In genomic region chr17:26662204-26662603, GRCm38 (mm10) we compare ENCODE assay signal across 10 mouse cellular contexts. TPM values are rescaled to one million over a fixed set of nuclear protein-coding genes. Genes with fewer than 3 reads are reported as not detected.
DNase-seq lines count a peak whose midpoint lies in the region; ATAC-seq and TF ChIP-seq lines count a peak whose summit lies in the region.
"Had no signal": no experiment of that assay in that cellular context is flagged by ENCODE, and none has a peak within 500 bp of the region (broad histone marks: within the 10 kb centered on the region; RNA-seq: fewer than 3 reads in every experiment).

No protein-coding gene starts in this region.

- peak overlapping the region; percentile 88; the same call in 1 of the 2 replicates for H3K27ac ChIP-seq in heart, embryonic 10.5 days
- H3K27ac ChIP-seq in liver, embryonic 12.5 days = no peak overlapping the region
- H3K27ac ChIP-seq in liver, postnatal 0 days (ENCODE audit: low read depth) = no peak overlapping the region
- H3K27ac ChIP-seq in macrophage = 0 out of 2 replicates have a peak overlapping the region, but pooled peaks have one; percentile 59
- H3K27ac ChIP-seq: midbrain, embryonic 12.5 days; neural tube, embryonic 15.5 days had no signal

- H3K36me3 ChIP-seq in heart, embryonic 10.5 days = no peaks in the 10 kb centered on the region; the same call in 1 of the 2 replicates
- no peaks in the 10 kb centered on the region for H3K36me3 ChIP-seq in liver, embryonic 12.5 days
- H3K36me3 ChIP-seq in liver, postnatal 0 days (replicated peaks; ENCODE audit: insufficient read depth, low read length) = no peaks in the 10 kb centered on the region
- H3K36me3 ChIP-seq in E14TG2a.4 (ENCODE audit: insufficient read depth, low read length) (peaks cover 6% of the 10 kb centered on the region; the same call in 1 of the 2 replicates), macrophage (ENCODE audit: inconsistent target) (no peaks in the 10 kb centered on the region)
- H3K36me3 ChIP-seq: midbrain, embryonic 12.5 days; neural tube, embryonic 15.5 days had no signal

- ATAC-seq in liver, embryonic 12.5 days = no peak
- no peak for ATAC-seq in liver, postnatal 0 days

- H3K79me2 ChIP-seq in macrophage (ENCODE audit: inconsistent target) = no peaks in the 10 kb centered on the region

- DNase-seq in heart, embryonic 10.5 days (ENCODE audit: low spot score) = no peak
- no peak for DNase-seq in heart, postnatal 36 days
- DNase-seq in liver, postnatal 0 days = no peak
- DNase-seq in cerebellum, adult 11-12 months = no peak

- H3K4me2 ChIP-seq in liver, embryonic 12.5 days = peak overlapping the region; percentile 74
- no peak overlapping the region for H3K4me2 ChIP-seq in liver, postnatal 0 days (ENCODE audit: low read depth, low read length)

- H3K4me1 ChIP-seq in heart, embryonic 10.5 days = peaks cover 33% of the 10 kb centered on the region
- peaks cover 28% of the 10 kb centered on the region for H3K4me1 ChIP-seq in liver, embryonic 12.5 days
- H3K4me1 ChIP-seq in liver, postnatal 0 days (ENCODE audit: insufficient read depth) = peaks cover 16% of the 10 kb centered on the region
- peaks cover 24% of the 10 kb centered on the region for H3K4me1 ChIP-seq in E14TG2a.4 (replicated peaks; ENCODE audit: low read depth, low read length)

- no peak for TF ChIP-seq EP300 in liver, postnatal 0 days (IDR thresholded peaks at IDR 0.05; ENCODE audit: low read depth)

- no peak for TF ChIP-seq CTCF in liver, postnatal 0 days (IDR thresholded peaks at IDR 0.05; ENCODE audit: low read depth)
- TF ChIP-seq CTCF in E14TG2a.4 (conservative IDR thresholded peaks at IDR 0.05; ENCODE audit: low read length) = no peak

- H3K9me3 ChIP-seq in heart, embryonic 10.5 days = no peaks in the 10 kb centered on the region
- no peaks in the 10 kb centered on the region for H3K9me3 ChIP-seq in liver, embryonic 12.5 days (replicated peaks)
- H3K9me3 ChIP-seq in liver, postnatal 0 days (ENCODE audit: low read length) = no peaks in the 10 kb centered on the region
- no peaks in the 10 kb centered on the region for H3K9me3 ChIP-seq in E14TG2a.4 (ENCODE audit: low read length)
- H3K9me3 ChIP-seq: hindbrain, embryonic 13.5 days; midbrain, embryonic 12.5 days; neural tube, embryonic 15.5 days had no signal

- no peak overlapping the region for H3K9ac ChIP-seq in liver, embryonic 12.5 days
- H3K9ac ChIP-seq in liver, postnatal 0 days (replicated peaks) = no peak overlapping the region
- H3K9ac ChIP-seq: neural tube, embryonic 15.5 days had no signal

- H3K4me3 ChIP-seq in heart, embryonic 10.5 days = no peak overlapping the region
- no peak overlapping the region for H3K4me3 ChIP-seq in liver, embryonic 12.5 days
- H3K4me3 ChIP-seq in liver, postnatal 0 days (ENCODE audit: low read depth, low read length) = no peak overlapping the region
- H3K4me3 ChIP-seq in E14TG2a.4 (replicated peaks; ENCODE audit: low read length) (0 out of 2 replicates have a peak overlapping the region, but pooled peaks have one; percentile 88), macrophage (ENCODE audit: inconsistent target) (no peak overlapping the region)

- WGBS in heart, embryonic 10.5 days = 85% methylated on average over 5 of the region's 5 CpGs
- 74% methylated on average over 5 of the region's 5 CpGs for WGBS in liver, embryonic 12.5 days (ENCODE audit: insufficient replicate concordance)
- 66% methylated on average over 5 of the region's 5 CpGs for WGBS in liver, postnatal 0 days (ENCODE audit: insufficient replicate concordance)
- WGBS in macrophage (ENCODE audit: missing documents) = 88% methylated on average over 5 of the region's 5 CpGs

- H3K27me3 ChIP-seq in heart, embryonic 10.5 days (ENCODE audit: insufficient read depth, poor library complexity, severe bottlenecking) = no peaks in the 10 kb centered on the region
- peaks cover 5% of the 10 kb centered on the region; the same call in 1 of the 2 replicates for H3K27me3 ChIP-seq in liver, embryonic 12.5 days (replicated peaks)
- H3K27me3 ChIP-seq in liver, postnatal 0 days (ENCODE audit: insufficient read depth, low read length) = no peaks in the 10 kb centered on the region
- H3K27me3 ChIP-seq in E14TG2a.4 (ENCODE audit: insufficient read depth, low read length) = no peaks in the 10 kb centered on the region
- H3K27me3 ChIP-seq: neural tube, embryonic 15.5 days had no signal

- intact Hi-C loops in heart, postnatal 36 days (cut with DNase I) = loop anchor here (2.0 to 5.0 kb wide), 2 partner anchors 120 to 225 kb away; partner anchors contain the start of gene Bnip1

RNA-seq across cellular contexts. Expression of gene Atp6v0e, which starts 0.8 kb away (rescaled TPM):
- 189 and 213 TPM in 2 replicates for polyA plus RNA-seq in heart, embryonic 10.5 days (2016; fragmentation: Nextera tagmentation; extraction: Ambion mirVana)
- total RNA-seq in heart, postnatal 36 days (2021) = 10 to 100 TPM; 58.6 to 68.7 TPM
- 177 and 179 TPM in 2 replicates for polyA plus RNA-seq in liver, embryonic 12.5 days (2016; fragmentation: Nextera tagmentation; extraction: Ambion mirVana)
- polyA plus RNA-seq in liver, postnatal 0 days (2015; fragmentation: Nextera tagmentation; extraction: Ambion mirVana) = 122 and 126 TPM in 2 replicates
- total RNA-seq in macrophage (2018; cell fraction: chromatin; rRNA removed) = 10 to 100 TPM; 28.0 to 82.0 (median 51.5) TPM
- total RNA-seq in macrophage (2018; cell fraction: cytosol; rRNA removed) = 100 to 1,000 TPM; 291 to 368 (median 339) TPM
- total RNA-seq in macrophage (2018; cell fraction: nucleus; rRNA removed) = 100 to 1,000 TPM in 15 of 26 experiments, 10 to 100 TPM in 11; 49.8 to 161 (median 106) TPM
- 212 to 399 TPM (median 392 TPM) in 3 replicates for polyA plus RNA-seq in macrophage (2018)

RNA-seq across cellular contexts. Expression of gene Crebrf, which starts 53.2 kb away (rescaled TPM):
- 2.7 and 4.5 TPM in 2 replicates for polyA plus RNA-seq in heart, embryonic 10.5 days (2016; fragmentation: Nextera tagmentation; extraction: Ambion mirVana)
- total RNA-seq in heart, postnatal 36 days (2021) = 10 to 100 TPM; 71.7 to 72.4 TPM
- polyA plus RNA-seq in liver, embryonic 12.5 days (2016; fragmentation: Nextera tagmentation; extraction: Ambion mirVana) = 1.7 and 2.1 TPM in 2 replicates
- 5.8 and 7.5 TPM in 2 replicates for polyA plus RNA-seq in liver, postnatal 0 days (2015; fragmentation: Nextera tagmentation; extraction: Ambion mirVana)
- 100 to 1,000 TPM in 7 of 26 experiments, 10 to 100 TPM in 19; 16.6 to 189 (median 60.0) TPM for total RNA-seq in macrophage (2018; cell fraction: chromatin; rRNA removed)
- total RNA-seq in macrophage (2018; cell fraction: cytosol; rRNA removed) = 10 to 100 TPM; 14.8 to 59.3 (median 27.3) TPM
- total RNA-seq in macrophage (2018; cell fraction: nucleus; rRNA removed) = 10 to 100 TPM in 25 of 26 experiments, 1 to 10 TPM in 1; 9.3 to 91.5 (median 36.5) TPM
- polyA plus RNA-seq in macrophage (2018) = 4.2 to 20.5 TPM (median 12.8 TPM) in 3 replicates

Comparison
In these comparisons a context has a peak if more than half of its experiments do, and no peak if none do; other contexts are left out.
1. H3K27ac ChIP-seq: peak in heart, embryonic 10.5 days (single experiment) and macrophage (single experiment); none in liver, embryonic 12.5 days (single experiment) and liver, postnatal 0 days (single experiment).